Mouse (Mus musculus): ENCODE results near the gene Cdhr2. TPM values are rescaled to one million over a fixed set of nuclear protein-coding genes. Genes with fewer than 3 reads are reported as not detected.

Gene Cdhr2
- polyA plus RNA-seq, 1 experiment from 2014 or later: not detected

- DNase-seq (ENCODE audit: low spot score) (peak; percentile 65), ATAC-seq (ENCODE audit: low FRiP score) (peak; percentile 47; the same call in 1 of the 2 replicates)
- peak overlapping the region; percentile 28 for H3K4me3 ChIP-seq (ENCODE audit: low read depth, low read length)
- peaks cover 8% of the 10 kb centered on the region; the same call in 1 of the 2 replicates for H3K4me1 ChIP-seq (replicated peaks; ENCODE audit: control insufficient read depth, insufficient read depth, low read length)
- H3K36me3 ChIP-seq (ENCODE audit: control insufficient read depth, insufficient read depth, low read length): peaks cover 3% of the 10 kb centered on the region; the same call in 1 of the 2 replicates
- H3K4me2 ChIP-seq (replicated peaks; ENCODE audit: low read depth, low read length): peak overlapping the region; percentile 52
- H3K27me3 ChIP-seq (ENCODE audit: control insufficient read depth, insufficient read depth, low read length): peaks cover 40% of the 10 kb centered on the region
- H3K9ac ChIP-seq (ENCODE audit: low read depth, low read length): peak overlapping the region; percentile 31; the same call in 1 of the 2 replicates
- H3K27ac ChIP-seq (ENCODE audit: low read depth, low read length): no peak overlapping the region
- 3% methylated on average over 84 of the region's 87 CpGs for WGBS
- no peaks in the 10 kb centered on the region for H3K9me3 ChIP-seq (ENCODE audit: control insufficient read depth, low read length)
These were observed 36.4 kb downstream of the Cdhr2 start for GRCm38 (mm10) chr13:54737488-54738212.

- WGBS: 3% methylated on average over 32 of the region's 34 CpGs
- peaks cover 8% of the 10 kb centered on the region; the same call in 1 of the 2 replicates for H3K4me1 ChIP-seq (replicated peaks; ENCODE audit: control insufficient read depth, insufficient read depth, low read length)
- H3K9ac ChIP-seq (ENCODE audit: low read depth, low read length): 0 out of 2 replicates have a peak overlapping the region, but pooled peaks have one; percentile 4
- no peak for ATAC-seq (ENCODE audit: low FRiP score)
- H3K9me3 ChIP-seq (ENCODE audit: control insufficient read depth, low read length): no peaks in the 10 kb centered on the region
- peaks cover 3% of the 10 kb centered on the region; the same call in 1 of the 2 replicates for H3K36me3 ChIP-seq (ENCODE audit: control insufficient read depth, insufficient read depth, low read length)
- H3K27me3 ChIP-seq (ENCODE audit: control insufficient read depth, insufficient read depth, low read length): peaks cover 40% of the 10 kb centered on the region
- peak overlapping the region; percentile 28; the same call in 1 of the 2 replicates for H3K4me3 ChIP-seq (ENCODE audit: low read depth, low read length)
- no peak for DNase-seq (ENCODE audit: low spot score)
- H3K27ac ChIP-seq (ENCODE audit: low read depth, low read length): no peak overlapping the region
- peak overlapping the region; percentile 52 for H3K4me2 ChIP-seq (replicated peaks; ENCODE audit: low read depth, low read length)
These were observed 36.9 kb downstream of the Cdhr2 start for GRCm38 (mm10) chr13:54738213-54738601.

GRCm38 (mm10) chr13:54746110-54746509, 44.8 kb downstream of the Cdhr2 start:
- no peak for ATAC-seq (ENCODE audit: low FRiP score)
- H3K4me1 ChIP-seq (replicated peaks; ENCODE audit: control insufficient read depth, insufficient read depth, low read length): peaks cover 3% of the 10 kb centered on the region; the same call in 1 of the 2 replicates
- no peak overlapping the region for H3K4me2 ChIP-seq (replicated peaks; ENCODE audit: low read depth, low read length)
- no peaks in the 10 kb centered on the region for H3K36me3 ChIP-seq (ENCODE audit: control insufficient read depth, insufficient read depth, low read length)
- DNase-seq (ENCODE audit: low spot score): no peak
- no peaks in the 10 kb centered on the region for H3K9me3 ChIP-seq (ENCODE audit: control insufficient read depth, low read length)
- H3K27ac ChIP-seq (ENCODE audit: low read depth, low read length): no peak overlapping the region
- no peak overlapping the region for H3K9ac ChIP-seq (ENCODE audit: low read depth, low read length)
- no peak overlapping the region for H3K4me3 ChIP-seq (ENCODE audit: low read depth, low read length)
- H3K27me3 ChIP-seq (ENCODE audit: control insufficient read depth, insufficient read depth, low read length): no peaks in the 10 kb centered on the region; the same call in 1 of the 2 replicates
- 52% methylated on average over 6 of the region's 6 CpGs for WGBS

- H3K4me2 ChIP-seq (replicated peaks; ENCODE audit: low read depth, low read length): no peak overlapping the region
- DNase-seq (ENCODE audit: low spot score) (no peak), ATAC-seq (ENCODE audit: low FRiP score) (no peak)
- 44% methylated on average over 10 of the region's 10 CpGs for WGBS
- no peaks in the 10 kb centered on the region for H3K36me3 ChIP-seq (ENCODE audit: control insufficient read depth, insufficient read depth, low read length)
- peaks cover 3% of the 10 kb centered on the region; the same call in 1 of the 2 replicates for H3K4me1 ChIP-seq (replicated peaks; ENCODE audit: control insufficient read depth, insufficient read depth, low read length)
- no peak overlapping the region for H3K4me3 ChIP-seq (ENCODE audit: low read depth, low read length)
- no peak overlapping the region for H3K9ac ChIP-seq (ENCODE audit: low read depth, low read length)
- H3K27ac ChIP-seq (ENCODE audit: low read depth, low read length): no peak overlapping the region
- H3K9me3 ChIP-seq (ENCODE audit: control insufficient read depth, low read length): no peaks in the 10 kb centered on the region
- peaks cover 5% of the 10 kb centered on the region; the same call in 1 of the 2 replicates for H3K27me3 ChIP-seq (ENCODE audit: control insufficient read depth, insufficient read depth, low read length)
These were observed 45.6 kb downstream of the Cdhr2 start for GRCm38 (mm10) chr13:54746896-54747295.

GRCm38 (mm10) chr13:54748190-54748589, 46.9 kb downstream of the Cdhr2 start:
- 82% methylated on average over 8 of the region's 8 CpGs for WGBS
- H3K27me3 ChIP-seq (ENCODE audit: control insufficient read depth, insufficient read depth, low read length): peaks cover 6% of the 10 kb centered on the region; the same call in 1 of the 2 replicates
- DNase-seq (ENCODE audit: low spot score): no peak
- peak overlapping the region; percentile 71 for H3K9ac ChIP-seq (ENCODE audit: low read depth, low read length)
- peak overlapping the region; percentile 60 for H3K4me3 ChIP-seq (ENCODE audit: low read depth, low read length)
- no peaks in the 10 kb centered on the region for H3K36me3 ChIP-seq (ENCODE audit: control insufficient read depth, insufficient read depth, low read length)
- peaks cover 3% of the 10 kb centered on the region; the same call in 1 of the 2 replicates for H3K4me1 ChIP-seq (replicated peaks; ENCODE audit: control insufficient read depth, insufficient read depth, low read length)
- H3K9me3 ChIP-seq (ENCODE audit: control insufficient read depth, low read length): no peaks in the 10 kb centered on the region
- H3K4me2 ChIP-seq (replicated peaks; ENCODE audit: low read depth, low read length): peak overlapping the region; percentile 65
- ATAC-seq (ENCODE audit: low FRiP score): no peak
- H3K27ac ChIP-seq (ENCODE audit: low read depth, low read length): no peak overlapping the region

- peak overlapping the region; percentile 89; the same call in 1 of the 2 replicates for H3K27ac ChIP-seq (ENCODE audit: low read depth, low read length)
- DNase-seq (ENCODE audit: low spot score): no peak
- peaks cover 3% of the 10 kb centered on the region; the same call in 1 of the 2 replicates for H3K4me1 ChIP-seq (replicated peaks; ENCODE audit: control insufficient read depth, insufficient read depth, low read length)
- H3K4me3 ChIP-seq (ENCODE audit: low read depth, low read length): peak overlapping the region; percentile 60
- WGBS: 43% methylated on average over 10 of the region's 10 CpGs
- peak overlapping the region; percentile 65 for H3K4me2 ChIP-seq (replicated peaks; ENCODE audit: low read depth, low read length)
- no peaks in the 10 kb centered on the region for H3K36me3 ChIP-seq (ENCODE audit: control insufficient read depth, insufficient read depth, low read length)
- H3K27me3 ChIP-seq (ENCODE audit: control insufficient read depth, insufficient read depth, low read length): peaks cover 7% of the 10 kb centered on the region; the same call in 1 of the 2 replicates
- H3K9ac ChIP-seq (ENCODE audit: low read depth, low read length): peak overlapping the region; percentile 71
- H3K9me3 ChIP-seq (ENCODE audit: control insufficient read depth, low read length): no peaks in the 10 kb centered on the region
- ATAC-seq (ENCODE audit: low FRiP score): peak; percentile 23; the same call in 1 of the 2 replicates
These were observed 47.4 kb downstream of the Cdhr2 start for GRCm38 (mm10) chr13:54748721-54749060.

GRCm38 (mm10) chr13:54749061-54749863, 48.0 kb downstream of the Cdhr2 start:
- H3K27ac ChIP-seq (ENCODE audit: low read depth, low read length): peak overlapping the region; percentile 89
- ATAC-seq (ENCODE audit: low FRiP score) (peak; percentile 89), DNase-seq (ENCODE audit: low spot score) (peak; percentile 84)
- peaks cover 3% of the 10 kb centered on the region; the same call in 1 of the 2 replicates for H3K4me1 ChIP-seq (replicated peaks; ENCODE audit: control insufficient read depth, insufficient read depth, low read length)
- H3K4me2 ChIP-seq (replicated peaks; ENCODE audit: low read depth, low read length): peak overlapping the region; percentile 65
- no peaks in the 10 kb centered on the region for H3K36me3 ChIP-seq (ENCODE audit: control insufficient read depth, insufficient read depth, low read length)
- peaks cover 7% of the 10 kb centered on the region; the same call in 1 of the 2 replicates for H3K27me3 ChIP-seq (ENCODE audit: control insufficient read depth, insufficient read depth, low read length)
- 7% methylated on average over 31 of the region's 100 CpGs for WGBS
- H3K4me3 ChIP-seq (ENCODE audit: low read depth, low read length): peak overlapping the region; percentile 60
- peak overlapping the region; percentile 71 for H3K9ac ChIP-seq (ENCODE audit: low read depth, low read length)
- no peaks in the 10 kb centered on the region for H3K9me3 ChIP-seq (ENCODE audit: control insufficient read depth, low read length)

- Histone ChIP-seq H3K4me1 (replicated peaks; ENCODE audit: control insufficient read depth, insufficient read depth, low read length) (peaks cover 3% of the 10 kb centered on the region; the same call in 1 of the 2 replicates), H3K27me3 (ENCODE audit: control insufficient read depth, insufficient read depth, low read length) (peaks cover 7% of the 10 kb centered on the region; the same call in 1 of the 2 replicates)
These were observed 48.7 kb downstream of the Cdhr2 start, which contains the start of gene Gprin1 for GRCm38 (mm10) chr13:54749864-54750411. Gene Gprin1 (minus strand): TSS chr13:54749874.

More at GRCm38 (mm10) chr13:54749864-54750411, 48.7 kb downstream of the Cdhr2 start, which contains the start of gene Gprin1:
- Histone ChIP-seq H3K4me3 (ENCODE audit: low read depth, low read length) (peak within 1 kb of the TSS; percentile 60), H3K9ac (ENCODE audit: low read depth, low read length) (peak within 1 kb of the TSS; percentile 71), H3K9me3 (ENCODE audit: control insufficient read depth, low read length) (no peaks in the 10 kb centered on the region), H3K27ac (ENCODE audit: low read depth, low read length) (peak within 1 kb of the TSS; percentile 89), H3K36me3 (ENCODE audit: control insufficient read depth, insufficient read depth, low read length) (no peaks in the 10 kb centered on the region), H3K4me2 (replicated peaks; ENCODE audit: low read depth, low read length) (peak within 1 kb of the TSS; percentile 65)
- peak; percentile 84 for ATAC-seq (ENCODE audit: low FRiP score)
- 1% methylated on average over 29 of the region's 29 CpGs for WGBS
- DNase-seq (ENCODE audit: low spot score): no peak

All from hindbrain, embryonic 11.5 days (tissue).